Mouse (Mus musculus) embryo, embryonic 10.5 days (tissue): Measurements from ENCODE around the gene Pfdn5.
A peak's percentile ranks its signal among the peaks of the same experiment; 100 is the strongest.

ENCODE experiments used
- DNase-seq: peaks from one replicate; pipeline ENCODE4 v3.0.0-alpha.2; 2015; ENCODE audit warnings: low spot score

The Pfdn5 gene

GRCm38 (mm10) chr15:102335254-102335653 lies 9.3 kb downstream of the Pfdn5 start:
- DNase-seq, result no peak

- peak; percentile 56 for DNase-seq
Observed at GRCm38 (mm10) chr15:102335925-102336324, 10.0 kb downstream of the Pfdn5 start.

GRCm38 (mm10) chr15:102336946-102337345 lies 11.0 kb downstream of the Pfdn5 start:
- DNase-seq, result no peak

- no peak for DNase-seq
Observed at GRCm38 (mm10) chr15:102339612-102340011, 13.7 kb downstream of the Pfdn5 start.

GRCm38 (mm10) chr15:102341580-102341979 lies 15.7 kb downstream of the Pfdn5 start:
- DNase-seq, result peak; percentile 75

GRCm38 (mm10) chr15:102344490-102344889 lies 18.6 kb downstream of the Pfdn5 start:
- no peak for DNase-seq

- no peak for DNase-seq
Observed at GRCm38 (mm10) chr15:102346444-102346843, 20.5 kb downstream of the Pfdn5 start.

- peak; percentile 98 for DNase-seq
Observed at GRCm38 (mm10) chr15:102350138-102350941, 24.4 kb downstream of the Pfdn5 start, which contains the start of gene Aaas. Aaas (minus strand) TSS chr15:102350771.

- DNase-seq, result no peak
Observed at GRCm38 (mm10) chr15:102350942-102351291, 25.0 kb downstream of the Pfdn5 start.

GRCm38 (mm10) chr15:102352177-102352576 lies 26.3 kb downstream of the Pfdn5 start:
- no peak for DNase-seq

GRCm38 (mm10) chr15:102353986-102354385 lies 28.1 kb downstream of the Pfdn5 start:
- DNase-seq, result peak; percentile 48

- DNase-seq, result peak; percentile 80
Observed at GRCm38 (mm10) chr15:102355134-102355870, 29.4 kb downstream of the Pfdn5 start.

GRCm38 (mm10) chr15:102355871-102356441 lies 30.0 kb downstream of the Pfdn5 start:
- peak; percentile 82 for DNase-seq

- peak; percentile 72 for DNase-seq
Observed at GRCm38 (mm10) chr15:102356501-102357325, 30.8 kb downstream of the Pfdn5 start.

GRCm38 (mm10) chr15:102358126-102358525 lies 32.2 kb downstream of the Pfdn5 start:
- peak; percentile 54 for DNase-seq

GRCm38 (mm10) chr15:102358834-102359233 lies 32.9 kb downstream of the Pfdn5 start:
- DNase-seq, result no peak

GRCm38 (mm10) chr15:102362648-102363047 lies 36.7 kb downstream of the Pfdn5 start:
- peak; percentile 32 for DNase-seq

- DNase-seq, result no peak
Observed at GRCm38 (mm10) chr15:102364678-102365077, 38.8 kb downstream of the Pfdn5 start.

- DNase-seq, result no peak
Observed at GRCm38 (mm10) chr15:102366238-102366637, 40.3 kb downstream of the Pfdn5 start.

GRCm38 (mm10) chr15:102366733-102367344 lies 40.9 kb downstream of the Pfdn5 start, which contains the start of gene Sp7:
Sp7 (minus strand) TSS chr15:102367182.
- peak; percentile 59 for DNase-seq

- DNase-seq, result peak; percentile 16
Observed at GRCm38 (mm10) chr15:102369972-102370371, 44.1 kb downstream of the Pfdn5 start.
